Mouse (Mus musculus) liver, embryonic 14.5 days (tissue): ENCODE data around the gene Endog.

ENCODE experiments used
- CTCF ChIP-seq: IDR thresholded peaks from 2 replicates; pipeline ENCODE4 v1.5.1; 2016; ENCODE audit warnings: antibody characterized with exemption, low read depth, control low read depth
- EP300 ChIP-seq: IDR thresholded peaks from 2 replicates; pipeline ENCODE4 v1.6.1; 2016; ENCODE audit warnings: antibody characterized with exemption, low read depth

- no peak for TF ChIP-seq CTCF
- no peak for TF ChIP-seq EP300
Measured at GRCm38 (mm10) chr2:30207886-30208285, 36.6 kb downstream of the Endog start.
